Mouse (Mus musculus): Measurements from ENCODE around the gene Pdlim7.

DNA sequence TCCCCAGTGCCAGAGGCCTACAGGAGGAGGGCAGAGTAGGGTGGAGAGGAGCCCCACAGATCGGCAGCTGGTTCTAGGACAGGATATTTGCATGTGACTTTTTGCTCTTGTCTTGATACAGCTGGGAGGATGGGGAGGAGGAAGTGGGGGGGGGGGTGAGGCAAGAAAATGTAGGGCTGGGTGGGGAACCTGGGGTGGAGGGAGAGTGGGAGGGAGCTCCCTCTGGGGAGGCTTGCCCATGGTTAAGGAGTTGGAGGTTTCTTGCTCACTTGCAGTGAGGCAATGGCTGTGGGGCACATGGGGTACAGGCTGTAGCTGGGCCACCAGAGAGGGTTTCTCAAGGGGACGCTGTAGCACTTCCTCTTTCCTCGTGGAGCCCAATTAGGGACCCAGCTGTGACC is 65.9 kb downstream of the Pdlim7 start:
- no peak for TF ChIP-seq POLR2A (IDR thresholded peaks at IDR 0.05; ENCODE audit: borderline replicate concordance, extremely low read depth, low read depth, low read length)
- TF ChIP-seq CTCF (IDR thresholded peaks at IDR 0.05; ENCODE audit: insufficient read depth, low read length) = no peak
